Mouse (Mus musculus): ENCODE results near the gene Mpdu1. TPM values are rescaled to one million over a fixed set of nuclear protein-coding genes. Genes with fewer than 3 reads are reported as not detected.
A peak's percentile ranks its signal among the peaks of the same experiment; 100 is the strongest.

Gene Mpdu1
- polyA plus RNA-seq, 1 experiment from 2014 or later: 34.5 TPM

- Histone ChIP-seq H3K4me2 (ENCODE audit: low read depth, low read length) (no peak overlapping the region), H3K36me3 (ENCODE audit: control insufficient read depth, insufficient read depth) (no peaks in the 10 kb centered on the region), H3K27me3 (ENCODE audit: control insufficient read depth, insufficient read depth, low read depth, low read length) (no peaks in the 10 kb centered on the region), H3K27ac (ENCODE audit: low read length) (no peak overlapping the region), H3K4me3 (ENCODE audit: low read depth, low read length) (no peak overlapping the region), H3K9me3 (replicated peaks; ENCODE audit: control insufficient read depth, low read length) (no peaks in the 10 kb centered on the region), H3K9ac (ENCODE audit: low read depth, low read length) (no peak overlapping the region), H3K4me1 (ENCODE audit: control insufficient read depth, low read depth, low read length) (peaks cover 36% of the 10 kb centered on the region)
- WGBS (ENCODE audit: insufficient replicate concordance): 58% methylated on average over 7 of the region's 7 CpGs
- no peak for ATAC-seq (ENCODE audit: low read depth)
Measured at GRCm38 (mm10) chr11:69683576-69683975, 21.1 kb upstream of the Mpdu1 start.

- no peak overlapping the region; the same call in 1 of the 2 replicates for H3K9ac ChIP-seq (ENCODE audit: low read depth, low read length)
- WGBS (ENCODE audit: insufficient replicate concordance): 26% methylated on average over 12 of the region's 12 CpGs
- H3K4me3 ChIP-seq (ENCODE audit: low read depth, low read length): peak overlapping the region; percentile 88; the same call in 1 of the 2 replicates
- peak overlapping the region; percentile 94 for H3K27ac ChIP-seq (ENCODE audit: low read length)
- ATAC-seq (ENCODE audit: low read depth): no peak
- H3K4me1 ChIP-seq (ENCODE audit: control insufficient read depth, low read depth, low read length): peaks cover 36% of the 10 kb centered on the region
- H3K4me2 ChIP-seq (ENCODE audit: low read depth, low read length): peak overlapping the region; percentile 95
- H3K36me3 ChIP-seq (ENCODE audit: control insufficient read depth, insufficient read depth): no peaks in the 10 kb centered on the region
- no peaks in the 10 kb centered on the region for H3K27me3 ChIP-seq (ENCODE audit: control insufficient read depth, insufficient read depth, low read depth, low read length)
- H3K9me3 ChIP-seq (replicated peaks; ENCODE audit: control insufficient read depth, low read length): no peaks in the 10 kb centered on the region
Measured at GRCm38 (mm10) chr11:69682840-69683533, 20.5 kb upstream of the Mpdu1 start.

- H3K4me3 ChIP-seq (ENCODE audit: low read depth, low read length): peak overlapping the region; percentile 88
- WGBS (ENCODE audit: insufficient replicate concordance): 18% methylated on average over 24 of the region's 24 CpGs
- no peaks in the 10 kb centered on the region for H3K27me3 ChIP-seq (ENCODE audit: control insufficient read depth, insufficient read depth, low read depth, low read length)
- H3K27ac ChIP-seq (ENCODE audit: low read length): peak overlapping the region; percentile 94
- H3K9me3 ChIP-seq (replicated peaks; ENCODE audit: control insufficient read depth, low read length): no peaks in the 10 kb centered on the region
- H3K36me3 ChIP-seq (ENCODE audit: control insufficient read depth, insufficient read depth): no peaks in the 10 kb centered on the region
- H3K4me1 ChIP-seq (ENCODE audit: control insufficient read depth, low read depth, low read length): peaks cover 36% of the 10 kb centered on the region
- peak overlapping the region; percentile 88 for H3K9ac ChIP-seq (ENCODE audit: low read depth, low read length)
- ATAC-seq (ENCODE audit: low read depth): no peak
- peak overlapping the region; percentile 95 for H3K4me2 ChIP-seq (ENCODE audit: low read depth, low read length)
Measured at GRCm38 (mm10) chr11:69682209-69682839, 19.9 kb upstream of the Mpdu1 start.

- Histone ChIP-seq H3K27me3 (ENCODE audit: control insufficient read depth, insufficient read depth, low read depth, low read length) (no peaks in the 10 kb centered on the region), H3K4me2 (ENCODE audit: low read depth, low read length) (peak within 1 kb of the TSS; percentile 95), H3K9me3 (replicated peaks; ENCODE audit: control insufficient read depth, low read length) (no peaks in the 10 kb centered on the region), H3K4me1 (ENCODE audit: control insufficient read depth, low read depth, low read length) (peaks cover 36% of the 10 kb centered on the region), H3K4me3 (ENCODE audit: low read depth, low read length) (peak within 1 kb of the TSS; percentile 88), H3K36me3 (ENCODE audit: control insufficient read depth, insufficient read depth) (peaks cover 3% of the 10 kb centered on the region; the same call in 1 of the 2 replicates), H3K27ac (ENCODE audit: low read length) (peak within 1 kb of the TSS; percentile 94), H3K9ac (ENCODE audit: low read depth, low read length) (peak within 1 kb of the TSS; percentile 88)
- under 1% methylated on average over 80 of the region's 80 CpGs for WGBS (ENCODE audit: insufficient replicate concordance)
- peak; percentile 98 for ATAC-seq (ENCODE audit: low read depth)
Measured at GRCm38 (mm10) chr11:69681314-69682208, 19.1 kb upstream of the Mpdu1 start, which contains the start of gene Senp3. Senp3 (minus strand) TSS chr11:69682084.

- H3K27me3 ChIP-seq (ENCODE audit: control insufficient read depth, insufficient read depth, low read depth, low read length): no peaks in the 10 kb centered on the region
- H3K4me3 ChIP-seq (ENCODE audit: low read depth, low read length): peak overlapping the region; percentile 88
- no peak overlapping the region for H3K27ac ChIP-seq (ENCODE audit: low read length)
- H3K9ac ChIP-seq (ENCODE audit: low read depth, low read length): no peak overlapping the region
- peaks cover 29% of the 10 kb centered on the region for H3K4me1 ChIP-seq (ENCODE audit: control insufficient read depth, low read depth, low read length)
- no peak for ATAC-seq (ENCODE audit: low read depth)
- H3K9me3 ChIP-seq (replicated peaks; ENCODE audit: control insufficient read depth, low read length): no peaks in the 10 kb centered on the region
- 80% methylated on average over 30 of the region's 30 CpGs for WGBS (ENCODE audit: insufficient replicate concordance)
- H3K36me3 ChIP-seq (ENCODE audit: control insufficient read depth, insufficient read depth): peaks cover 14% of the 10 kb centered on the region
- peak overlapping the region; percentile 95 for H3K4me2 ChIP-seq (ENCODE audit: low read depth, low read length)
Measured at GRCm38 (mm10) chr11:69680136-69680855, 17.9 kb upstream of the Mpdu1 start.

GRCm38 (mm10) chr11:69679144-69679543 is 16.7 kb upstream of the Mpdu1 start:
- ATAC-seq (ENCODE audit: low read depth): no peak
- Histone ChIP-seq H3K4me1 (ENCODE audit: control insufficient read depth, low read depth, low read length) (peaks cover 26% of the 10 kb centered on the region), H3K9me3 (replicated peaks; ENCODE audit: control insufficient read depth, low read length) (no peaks in the 10 kb centered on the region), H3K9ac (ENCODE audit: low read depth, low read length) (no peak overlapping the region), H3K36me3 (ENCODE audit: control insufficient read depth, insufficient read depth) (peaks cover 23% of the 10 kb centered on the region), H3K4me3 (ENCODE audit: low read depth, low read length) (no peak overlapping the region), H3K27me3 (ENCODE audit: control insufficient read depth, insufficient read depth, low read depth, low read length) (no peaks in the 10 kb centered on the region), H3K27ac (ENCODE audit: low read length) (no peak overlapping the region), H3K4me2 (ENCODE audit: low read depth, low read length) (no peak overlapping the region)
- 100% methylated on average over 2 of the region's 2 CpGs for WGBS (ENCODE audit: insufficient replicate concordance)

GRCm38 (mm10) chr11:69672211-69672706 is 9.8 kb upstream of the Mpdu1 start, which contains the start of gene Eif4a1:
Eif4a1 (minus strand) TSS chr11:69672423.
- Histone ChIP-seq H3K9ac (ENCODE audit: low read depth, low read length) (peak within 1 kb of the TSS; percentile 98), H3K27me3 (ENCODE audit: control insufficient read depth, insufficient read depth, low read depth, low read length) (no peaks in the 10 kb centered on the region), H3K9me3 (replicated peaks; ENCODE audit: control insufficient read depth, low read length) (no peaks in the 10 kb centered on the region), H3K4me3 (ENCODE audit: low read depth, low read length) (peak within 1 kb of the TSS; percentile 97), H3K27ac (ENCODE audit: low read length) (peak within 1 kb of the TSS; percentile 97), H3K4me2 (ENCODE audit: low read depth, low read length) (peak within 1 kb of the TSS; percentile 78), H3K4me1 (ENCODE audit: control insufficient read depth, low read depth, low read length) (peaks cover 22% of the 10 kb centered on the region), H3K36me3 (ENCODE audit: control insufficient read depth, insufficient read depth) (peaks cover 64% of the 10 kb centered on the region)
- WGBS (ENCODE audit: insufficient replicate concordance): under 1% methylated on average over 36 of the region's 36 CpGs
- ATAC-seq (ENCODE audit: low read depth): peak; percentile 95

GRCm38 (mm10) chr11:69671726-69672124 is 9.3 kb upstream of the Mpdu1 start:
- peak overlapping the region; percentile 98 for H3K9ac ChIP-seq (ENCODE audit: low read depth, low read length)
- H3K4me2 ChIP-seq (ENCODE audit: low read depth, low read length): peak overlapping the region; percentile 78
- no peak for ATAC-seq (ENCODE audit: low read depth)
- peaks cover 22% of the 10 kb centered on the region for H3K4me1 ChIP-seq (ENCODE audit: control insufficient read depth, low read depth, low read length)
- H3K27ac ChIP-seq (ENCODE audit: low read length): peak overlapping the region; percentile 97
- peak overlapping the region; percentile 97 for H3K4me3 ChIP-seq (ENCODE audit: low read depth, low read length)
- under 1% methylated on average over 43 of the region's 43 CpGs for WGBS (ENCODE audit: insufficient replicate concordance)
- H3K27me3 ChIP-seq (ENCODE audit: control insufficient read depth, insufficient read depth, low read depth, low read length): no peaks in the 10 kb centered on the region
- peaks cover 63% of the 10 kb centered on the region for H3K36me3 ChIP-seq (ENCODE audit: control insufficient read depth, insufficient read depth)
- H3K9me3 ChIP-seq (replicated peaks; ENCODE audit: control insufficient read depth, low read length): no peaks in the 10 kb centered on the region
